Mouse (Mus musculus) natural killer cell, adult 2 months (primary cell): ENCODE results near the gene Mtg2.
A peak's percentile ranks its signal among the peaks of the same experiment; 100 is the strongest.

Experiments used
- DNase-seq, 2 experiments: peaks; one replicate each; pipeline ENCODE4 v3.0.0; 2022; ENCODE audit warnings: low spot score in 2 of 2

Gene Mtg2

DNA sequence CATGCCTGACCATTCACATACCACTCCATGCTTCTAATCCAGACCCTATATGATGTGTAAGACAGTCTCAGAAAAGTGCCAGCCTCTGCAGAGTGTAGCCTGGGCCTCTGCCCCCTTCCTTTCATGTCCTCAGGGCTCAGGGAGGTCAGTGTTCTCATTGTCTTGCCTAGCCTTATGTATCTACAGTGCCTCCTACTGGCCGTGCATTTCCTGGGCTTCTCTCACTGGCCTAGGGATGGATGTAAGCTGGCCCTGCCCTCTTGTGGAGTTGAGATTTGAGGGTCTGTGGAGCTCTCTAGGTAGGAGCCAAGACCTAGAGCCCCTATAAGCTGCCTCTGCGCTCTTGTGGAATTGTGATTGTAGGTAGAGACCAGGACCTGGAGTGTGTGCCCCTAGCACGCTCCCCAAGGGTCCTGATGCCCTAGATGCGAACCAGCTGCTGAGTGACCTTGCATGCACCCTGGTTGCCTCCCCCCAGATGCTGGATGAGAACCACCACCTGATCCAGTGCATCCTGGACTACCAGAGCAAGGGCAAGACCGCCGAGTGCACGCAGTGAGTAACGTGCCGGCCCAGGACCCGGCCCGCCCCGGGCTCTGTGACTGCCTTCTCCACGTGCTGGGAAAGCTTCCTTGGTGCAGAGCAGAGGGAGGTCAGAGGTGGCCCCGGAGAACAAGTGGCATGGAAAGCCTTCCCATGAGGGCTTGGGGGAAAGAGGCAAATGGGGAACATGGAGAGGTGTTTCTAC lies 18.2 kb upstream of the Mtg2 start:
- peak in 1 of 2 experiments; percentile 30 for DNase-seq

DNA sequence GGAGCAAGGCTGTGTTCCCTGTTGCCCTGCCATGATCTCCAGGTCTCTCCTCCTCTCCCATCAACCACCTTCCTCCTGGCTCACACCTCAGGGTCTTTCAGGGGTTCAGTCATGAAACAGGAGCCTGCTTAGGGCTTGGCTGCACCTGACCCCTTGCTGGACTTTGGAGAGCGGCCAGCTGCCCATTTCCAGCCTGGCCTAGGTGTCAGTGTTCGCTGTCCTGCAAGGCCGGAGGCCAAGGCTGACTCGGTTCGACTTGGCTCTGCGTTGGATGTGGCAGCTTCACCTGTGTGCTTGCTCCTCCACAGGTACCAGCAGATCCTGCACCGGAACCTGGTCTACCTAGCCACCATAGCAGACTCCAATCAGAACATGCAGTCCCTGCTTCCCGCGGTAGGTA lies 17.4 kb upstream of the Mtg2 start:
- DNase-seq: no peak

DNA sequence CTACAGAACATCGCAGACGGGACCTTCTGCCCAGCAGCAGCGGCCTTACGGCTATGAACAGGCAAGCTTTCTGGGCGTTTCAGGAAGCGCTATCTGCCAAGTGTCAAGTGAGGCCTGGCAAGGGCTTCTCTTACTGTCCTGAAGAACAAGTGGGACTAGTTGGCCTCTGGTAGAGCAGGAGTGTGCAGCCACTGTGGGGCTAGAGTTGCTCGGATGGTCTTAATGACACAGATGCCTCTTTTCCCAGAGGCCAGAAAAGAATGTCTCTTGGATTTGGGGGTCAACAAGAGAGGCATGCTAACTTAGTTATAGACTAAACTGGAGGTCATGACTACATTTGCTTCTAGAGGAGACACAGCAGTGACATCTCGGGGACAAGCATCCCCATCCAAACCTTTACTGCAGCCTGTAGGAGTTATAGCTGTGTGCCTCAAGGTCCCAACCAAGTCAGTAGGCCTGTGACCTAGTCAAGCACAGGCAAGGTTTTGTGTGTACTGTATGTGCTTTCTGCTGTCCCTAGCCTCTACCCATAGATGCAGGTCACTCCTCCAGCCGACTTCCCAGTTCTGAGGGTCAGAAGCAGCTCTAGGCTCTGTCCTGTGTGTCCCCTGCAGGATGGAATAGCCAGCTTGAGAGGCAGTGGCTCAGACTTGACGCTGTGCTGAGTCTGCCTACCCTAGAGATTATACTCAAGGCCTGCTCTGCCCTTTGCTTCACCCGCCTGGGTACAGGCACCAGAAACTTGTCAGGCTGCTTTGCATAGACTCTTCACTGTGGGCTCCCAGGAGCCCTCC lies 6.9 kb upstream of the Mtg2 start:
- DNase-seq: no peak

DNA sequence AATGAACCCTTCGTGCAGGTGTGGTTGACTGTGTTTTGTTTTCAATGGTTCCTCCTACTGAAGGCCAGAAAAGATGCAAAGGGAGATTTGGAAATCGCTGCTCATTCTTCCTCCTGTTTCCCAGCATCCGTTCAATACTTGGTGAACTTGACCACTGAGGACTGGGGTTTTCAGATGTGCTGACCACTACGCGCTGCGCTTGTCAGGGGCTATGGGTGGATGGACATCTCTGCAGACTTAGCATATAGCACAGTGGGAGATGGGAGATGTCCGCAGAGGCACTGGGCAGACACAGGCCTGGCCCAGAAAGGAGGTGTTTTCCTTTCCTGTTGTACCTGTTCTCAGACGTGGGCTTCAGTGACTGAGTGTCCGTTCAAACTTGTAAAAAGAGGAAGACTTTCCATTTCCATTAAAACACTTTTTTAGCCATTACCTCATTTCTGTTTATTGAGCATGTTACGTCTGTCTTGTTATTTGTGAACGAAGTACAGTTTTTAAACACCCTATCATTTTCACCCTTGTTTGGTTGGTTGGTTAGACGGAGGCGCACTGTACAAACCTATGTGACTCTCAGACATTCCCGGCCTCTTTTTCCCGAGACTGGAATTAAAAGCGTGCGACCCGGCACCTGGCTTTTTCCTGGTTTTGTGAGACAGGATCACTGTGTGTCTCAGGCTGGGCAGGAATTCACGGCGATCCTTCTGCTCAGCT lies 463 bp upstream of the Mtg2 start:
- no peak for DNase-seq

- no peak for DNase-seq
Observed at GRCm38 (mm10) chr2:180071671-180072070, 1.3 kb downstream of the Mtg2 start.

DNA sequence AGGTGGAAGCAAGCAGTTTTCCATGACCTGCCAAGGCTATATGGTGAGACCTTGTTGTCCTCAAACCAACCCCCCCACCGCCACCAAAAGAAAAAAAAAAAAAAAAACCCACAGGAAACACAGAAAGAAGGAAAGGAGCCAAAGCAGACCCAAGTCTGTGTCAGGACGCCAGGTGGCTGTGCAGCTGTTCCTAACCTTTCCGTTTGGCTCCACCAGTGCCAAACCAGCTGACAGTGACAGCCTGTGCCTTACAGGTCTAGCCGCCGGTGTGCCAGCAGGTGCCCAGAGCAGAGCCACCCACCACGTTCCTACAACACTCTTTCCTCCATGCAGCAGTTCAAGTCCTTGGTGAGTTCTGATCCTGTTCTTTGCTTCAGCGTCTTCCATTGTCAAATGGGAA lies 2.5 kb downstream of the Mtg2 start:
- no peak for DNase-seq

- no peak for DNase-seq
Observed at GRCm38 (mm10) chr2:180077622-180078021, 7.2 kb downstream of the Mtg2 start.

DNA sequence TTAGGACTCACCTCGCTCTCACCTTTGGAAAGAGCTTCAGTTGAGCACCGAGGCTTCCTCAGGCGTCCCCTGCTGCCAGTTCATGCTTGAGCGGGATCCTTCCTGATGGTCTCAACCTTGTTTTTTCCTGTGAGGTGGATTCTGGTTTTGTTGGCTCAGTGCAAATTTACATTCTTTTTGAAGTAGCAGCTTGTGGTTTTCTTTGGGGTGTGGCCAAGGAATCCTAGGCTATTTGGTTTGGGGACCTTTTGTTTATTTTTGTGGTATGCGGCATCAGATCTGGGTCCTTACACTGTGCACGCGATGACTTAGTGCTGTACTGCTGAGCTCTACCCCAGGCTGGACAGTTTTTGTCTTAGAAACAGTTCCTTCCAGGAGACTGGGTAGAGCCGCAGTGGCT lies 10.3 kb downstream of the Mtg2 start:
- DNase-seq: no peak

DNA sequence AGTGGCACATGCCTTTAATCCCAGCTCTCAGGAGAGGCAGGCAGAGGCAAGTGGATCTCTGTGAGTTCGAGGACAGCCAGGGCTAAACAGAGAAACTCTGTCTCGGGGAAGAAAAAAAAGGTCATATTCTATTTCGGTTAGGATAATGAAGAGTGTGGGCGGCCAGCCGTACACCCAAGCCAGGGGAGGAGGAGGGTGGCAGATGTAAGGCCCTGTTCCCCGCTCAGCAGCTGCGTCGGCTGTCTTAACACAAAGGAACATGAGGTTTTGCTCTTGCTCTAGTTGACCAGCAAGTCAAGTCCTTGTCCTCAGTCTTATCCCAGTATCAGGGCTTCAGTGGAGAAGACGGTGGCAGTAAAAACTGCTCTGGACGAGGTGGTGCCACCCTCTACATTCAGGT lies 12.7 kb downstream of the Mtg2 start:
- DNase-seq: no peak

DNA sequence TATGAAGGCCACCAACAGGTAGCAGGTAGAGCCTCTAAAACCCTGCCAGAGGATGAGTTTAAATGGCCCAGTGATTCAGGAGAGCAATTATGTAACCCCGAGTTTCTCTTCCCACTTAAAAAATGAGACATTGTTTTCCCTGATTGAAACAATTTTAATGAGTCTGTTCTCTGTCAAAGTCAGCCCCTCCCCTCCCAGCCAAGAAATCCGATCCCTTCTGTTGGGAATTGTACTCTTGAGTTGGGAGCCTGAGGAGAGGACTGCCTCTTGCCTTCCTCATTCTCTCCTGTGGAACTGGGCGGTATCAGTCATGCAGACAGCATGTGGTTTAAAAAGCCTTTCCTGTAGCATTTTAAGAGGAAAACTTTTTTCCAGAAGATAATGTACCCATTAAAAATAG lies 14.2 kb downstream of the Mtg2 start:
- DNase-seq: no peak

- DNase-seq: no peak
Observed at GRCm38 (mm10) chr2:180085926-180086636, 15.7 kb downstream of the Mtg2 start.

- no peak for DNase-seq
Observed at GRCm38 (mm10) chr2:180086637-180087027, 16.2 kb downstream of the Mtg2 start.

- no peak for DNase-seq
Observed at GRCm38 (mm10) chr2:180087472-180087871, 17.1 kb downstream of the Mtg2 start.

- no peak for DNase-seq
Observed at GRCm38 (mm10) chr2:180090285-180090684, 19.9 kb downstream of the Mtg2 start.

DNA sequence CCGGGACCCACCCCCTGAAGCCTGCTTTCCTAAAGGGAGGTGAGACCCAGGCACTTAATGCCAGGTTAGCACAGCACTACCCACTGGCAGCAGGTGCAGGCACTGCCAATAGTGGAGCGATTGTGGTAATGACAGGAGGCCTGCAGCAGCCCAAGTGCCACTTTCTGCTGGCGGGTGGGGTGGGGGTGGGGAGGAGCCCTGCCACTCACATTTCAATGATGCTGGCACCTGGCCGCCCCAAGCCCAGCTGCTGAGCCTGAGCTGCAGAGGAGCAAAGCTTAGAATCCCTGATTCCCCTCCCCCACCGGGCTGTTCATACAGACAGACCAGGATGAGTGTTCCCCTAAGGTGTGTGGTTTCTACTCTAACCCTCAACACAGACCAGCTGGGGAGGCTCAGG lies 25.3 kb downstream of the Mtg2 start:
- no peak for DNase-seq

GRCm38 (mm10) chr2:180097585-180097984 lies 27.2 kb downstream of the Mtg2 start:
- DNase-seq: no peak

- no peak for DNase-seq
Observed at GRCm38 (mm10) chr2:180098167-180098566, 27.8 kb downstream of the Mtg2 start.

GRCm38 (mm10) chr2:180099529-180099928 lies 29.1 kb downstream of the Mtg2 start:
- DNase-seq: no peak

- no peak for DNase-seq
Observed at GRCm38 (mm10) chr2:180103151-180103977, 33.0 kb downstream of the Mtg2 start.

DNA sequence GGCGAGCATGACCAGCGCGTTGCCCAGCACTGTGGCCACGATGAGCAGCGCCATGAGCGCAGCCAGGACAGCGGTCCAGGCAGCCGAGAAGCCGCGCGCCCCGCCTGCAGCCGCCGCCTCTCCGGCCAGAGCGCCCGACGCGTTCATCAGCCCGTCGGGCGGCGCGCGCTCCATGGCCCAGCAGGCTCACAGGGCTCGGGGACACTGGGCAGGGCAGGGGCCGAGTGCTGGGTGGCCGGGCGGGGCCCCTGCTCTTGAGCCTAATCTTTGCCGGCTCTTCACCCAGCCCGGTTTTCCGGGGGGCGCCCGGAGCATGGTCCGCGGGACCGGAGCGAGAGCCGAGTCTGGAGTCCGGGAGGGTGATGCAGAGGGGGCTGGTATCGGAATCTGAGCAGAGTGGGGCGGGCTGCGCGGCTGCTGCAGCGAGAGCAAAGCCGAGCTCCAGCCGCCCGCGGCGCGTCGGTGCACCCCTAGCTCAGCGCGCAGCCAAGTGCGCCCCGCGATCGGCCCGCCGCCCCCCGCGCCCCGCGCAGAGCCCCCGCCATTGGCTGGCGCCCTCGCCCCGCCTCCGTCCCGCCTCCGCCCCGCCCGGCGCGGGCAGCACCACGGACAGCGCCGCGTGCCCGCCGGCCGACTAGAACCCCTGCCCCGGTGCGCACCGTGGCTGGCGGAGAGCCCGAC lies 33.7 kb downstream of the Mtg2 start, which contains the start of gene Hrh3:
Hrh3 (minus strand) TSS at position 511 of the 681 bp plus-strand sequence.
- DNase-seq: peak; percentile 19 to 52
